Mouse (Mus musculus) neural tube, embryonic 14.5 days (tissue): Measurements from ENCODE around the gene Atp5k. TPM values are rescaled to one million over a fixed set of nuclear protein-coding genes. Genes with fewer than 3 reads are reported as not detected.
A peak's percentile ranks its signal among the peaks of the same experiment; 100 is the strongest.

Experiments used
- ATAC-seq: fragments of 200-750 bp; cut with Nextera tagmentation; 2 replicates; pipeline ENCODE4 v1.8.0; 2017; ENCODE audit warnings: low read depth, mild to moderate bottlenecking, moderate TSS enrichment, moderate library complexity
- H3K27ac ChIP-seq: fragments of 300-500 bp; sonication (generic); 2 replicates; pipeline ENCODE4 v1.5.1; 2014; ENCODE audit warnings: low read depth, mild to moderate bottlenecking, control low read depth, low read length, moderate library complexity, mixed read lengths
- H3K27me3 ChIP-seq: fragments of 300-500 bp; sonication (generic); 2 replicates; pipeline ENCODE4 v1.6.1; 2014; ENCODE audit warnings: low read length; ENCODE audit not compliant: control insufficient read depth, insufficient read depth
- H3K36me3 ChIP-seq: fragments of 300-500 bp; sonication (generic); 2 replicates; pipeline ENCODE4 v1.6.1; 2014; ENCODE audit warnings: low read length, mixed read lengths; ENCODE audit not compliant: control insufficient read depth, insufficient read depth
- H3K4me1 ChIP-seq: fragments of 300-500 bp; sonication (generic); 2 replicates; pipeline ENCODE4 v1.6.1; 2014; ENCODE audit warnings: low read length; ENCODE audit not compliant: control insufficient read depth, insufficient read depth
- H3K4me2 ChIP-seq: fragments of 300-500 bp; sonication (generic); 2 replicates; pipeline ENCODE4 v1.6.1; 2014; ENCODE audit warnings: mild to moderate bottlenecking, low read depth, low read length, control low read depth
- H3K4me3 ChIP-seq: fragments of 300-500 bp; sonication (generic); 2 replicates; pipeline ENCODE4 v1.5.1; 2014; ENCODE audit warnings: low read depth, low read length, control low read depth, mixed read lengths
- H3K9ac ChIP-seq: fragments of 300-500 bp; sonication (generic); replicated peaks from 2 replicates; pipeline ENCODE4 v1.6.1; 2014; ENCODE audit warnings: low read depth, mild to moderate bottlenecking, control low read depth, low read length, mixed read lengths
- H3K9me3 ChIP-seq: fragments of 300-500 bp; sonication (generic); 2 replicates; pipeline ENCODE4 v1.6.1; 2016; ENCODE audit warnings: low read length; ENCODE audit not compliant: control insufficient read depth
- WGBS: fragments of 180-500 bp; shearing (Covaris S2); extraction: QIAGEN DNeasy Blood & Tissue Kit; methylation state at CpG from one replicate; pipeline ENCODE4 v1.1.7; 2014; 5-methylcytosine and 5-hydroxymethylcytosine counted together
- polyA plus RNA-seq: library from polyadenylated mRNA; unstranded; fragments of >200 nt; fragmentation: Nextera tagmentation; extraction: Ambion mirVana; gene quantifications from 2 replicates; pipeline ENCODE4 v1.2.1, GENCODE M21; 2014

Gene Atp5k
- polyA plus RNA-seq, 1 experiment from 2014 or later: 448 TPM

- peak within 1 kb of the TSS; percentile 85 for H3K27ac ChIP-seq
- H3K9ac ChIP-seq: peak within 1 kb of the TSS; percentile 99
- peak within 1 kb of the TSS; percentile 98 for H3K4me2 ChIP-seq
- H3K9me3 ChIP-seq: no peaks in the 10 kb centered on the region
- H3K36me3 ChIP-seq: no peaks in the 10 kb centered on the region
- H3K27me3 ChIP-seq: peaks cover 3% of the 10 kb centered on the region; the same call in 1 of the 2 replicates
- peak within 1 kb of the TSS; percentile 82 for H3K4me3 ChIP-seq
- peak; percentile 96 for ATAC-seq
- WGBS: under 1% methylated on average over 61 of the region's 62 CpGs
- peaks cover 31% of the 10 kb centered on the region for H3K4me1 ChIP-seq
Measured at GRCm38 (mm10) chr5:108461082-108462065, 27.1 kb upstream of the Atp5k start, which contains the start of gene Pcgf3. Gene Pcgf3, plus strand, starts transcription at chr5:108461232.

- H3K36me3 ChIP-seq: no peaks in the 10 kb centered on the region
- H3K27ac ChIP-seq: no peak overlapping the region
- peaks cover 3% of the 10 kb centered on the region; the same call in 1 of the 2 replicates for H3K27me3 ChIP-seq
- peaks cover 31% of the 10 kb centered on the region for H3K4me1 ChIP-seq
- peak; percentile 5; the same call in 1 of the 2 replicates for ATAC-seq
- H3K9ac ChIP-seq: 0 out of 2 replicates have a peak overlapping the region, but pooled peaks have one; percentile 37
- peak overlapping the region; percentile 98 for H3K4me2 ChIP-seq
- peak overlapping the region; percentile 82 for H3K4me3 ChIP-seq
- 44% methylated on average over 6 of the region's 6 CpGs for WGBS
- H3K9me3 ChIP-seq: no peaks in the 10 kb centered on the region
Measured at GRCm38 (mm10) chr5:108460461-108460860, 26.2 kb upstream of the Atp5k start.

- no peak overlapping the region for H3K27ac ChIP-seq
- no peaks in the 10 kb centered on the region for H3K9me3 ChIP-seq
- H3K4me1 ChIP-seq: peaks cover 17% of the 10 kb centered on the region
- H3K36me3 ChIP-seq: no peaks in the 10 kb centered on the region
- 81% methylated on average over 2 of the region's 2 CpGs for WGBS
- H3K4me3 ChIP-seq: no peak overlapping the region
- ATAC-seq: no peak
- peaks cover 3% of the 10 kb centered on the region; the same call in 1 of the 2 replicates for H3K27me3 ChIP-seq
- H3K9ac ChIP-seq: no peak overlapping the region
- no peak overlapping the region for H3K4me2 ChIP-seq
Measured at GRCm38 (mm10) chr5:108458706-108459105, 24.5 kb upstream of the Atp5k start.

- Histone ChIP-seq H3K9me3 (no peaks in the 10 kb centered on the region), H3K4me2 (no peak overlapping the region), H3K36me3 (no peaks in the 10 kb centered on the region), H3K4me1 (no peaks in the 10 kb centered on the region), H3K27me3 (no peaks in the 10 kb centered on the region), H3K9ac (no peak overlapping the region), H3K27ac (no peak overlapping the region), H3K4me3 (no peak overlapping the region)
- WGBS: 35% methylated on average over 3 of the region's 3 CpGs
- ATAC-seq: no peak
Measured at GRCm38 (mm10) chr5:108454094-108454493, 19.8 kb upstream of the Atp5k start.

- H3K36me3 ChIP-seq: no peaks in the 10 kb centered on the region
- no peak for ATAC-seq
- 88% methylated on average over 1 of the region's 1 CpGs for WGBS
Measured at GRCm38 (mm10) chr5:108452422-108452821, 18.2 kb upstream of the Atp5k start.

GRCm38 (mm10) chr5:108451611-108452010, 17.4 kb upstream of the Atp5k start:
- 0 out of 2 replicates have a peak, but pooled peaks cover 3% of the 10 kb centered on the region for H3K4me1 ChIP-seq
- no peaks in the 10 kb centered on the region for H3K36me3 ChIP-seq
- ATAC-seq: no peak
- no peaks in the 10 kb centered on the region for H3K9me3 ChIP-seq
- H3K27ac ChIP-seq: no peak overlapping the region
- H3K9ac ChIP-seq: no peak overlapping the region
- H3K4me3 ChIP-seq: no peak overlapping the region
- no peak overlapping the region for H3K4me2 ChIP-seq
- 96% methylated on average over 1 of the region's 1 CpGs for WGBS
- peaks cover 3% of the 10 kb centered on the region; the same call in 1 of the 2 replicates for H3K27me3 ChIP-seq

More at GRCm38 (mm10) chr5:108452422-108452821, 18.2 kb upstream of the Atp5k start:
- 0 out of 2 replicates have a peak, but pooled peaks cover 3% of the 10 kb centered on the region for H3K4me1 ChIP-seq
- H3K4me2 ChIP-seq: no peak overlapping the region
- H3K9me3 ChIP-seq: no peaks in the 10 kb centered on the region
- H3K27ac ChIP-seq: no peak overlapping the region
- peaks cover 3% of the 10 kb centered on the region; the same call in 1 of the 2 replicates for H3K27me3 ChIP-seq
- H3K4me3 ChIP-seq: no peak overlapping the region
- no peak overlapping the region for H3K9ac ChIP-seq

GRCm38 (mm10) chr5:108450837-108451540, 16.7 kb upstream of the Atp5k start:
- Histone ChIP-seq H3K27me3 (peaks cover 3% of the 10 kb centered on the region; the same call in 1 of the 2 replicates), H3K27ac (no peak overlapping the region), H3K4me2 (no peak overlapping the region), H3K36me3 (no peaks in the 10 kb centered on the region), H3K4me3 (no peak overlapping the region), H3K4me1 (0 out of 2 replicates have a peak, but pooled peaks cover 3% of the 10 kb centered on the region), H3K9ac (no peak overlapping the region), H3K9me3 (no peaks in the 10 kb centered on the region)
- WGBS: 85% methylated on average over 8 of the region's 8 CpGs
- ATAC-seq: no peak

GRCm38 (mm10) chr5:108448785-108449668, 14.8 kb upstream of the Atp5k start, which contains the start of gene Mfsd7a:
Gene Mfsd7a, minus strand, starts transcription at chr5:108448891.
- Histone ChIP-seq H3K27me3 (peaks cover 3% of the 10 kb centered on the region; the same call in 1 of the 2 replicates), H3K4me2 (peak within 1 kb of the TSS; percentile 45), H3K4me3 (0 out of 2 replicates have a peak within 1 kb of the TSS, but pooled peaks have one; percentile 18), H3K4me1 (0 out of 2 replicates have a peak, but pooled peaks cover 3% of the 10 kb centered on the region), H3K27ac (no peak within 1 kb of the TSS), H3K9ac (0 out of 2 replicates have a peak within 1 kb of the TSS, but pooled peaks have one; percentile 11), H3K9me3 (no peaks in the 10 kb centered on the region), H3K36me3 (no peaks in the 10 kb centered on the region)
- WGBS: 15% methylated on average over 24 of the region's 24 CpGs
- peak; percentile 63; the same call in 1 of the 2 replicates for ATAC-seq
